Mouse (Mus musculus) lung, postnatal 36 days (tissue): ENCODE results near the gene Mtf1.

Experiments used
- DNase-seq: peaks from one replicate; pipeline ENCODE4 v3.0.0; 2022; ENCODE audit warnings: mixed read lengths

Mtf1 gene

GRCm38 (mm10) chr4:124801552-124802308 lies at the start of gene Mtf1:
Gene Mtf1 (plus strand): TSS chr4:124802104.
- peak; percentile 95 for DNase-seq

GRCm38 (mm10) chr4:124752281-124753199 lies 49.4 kb upstream of the Mtf1 start:
- DNase-seq: peak; percentile 89

GRCm38 (mm10) chr4:124755526-124755925 lies 46.4 kb upstream of the Mtf1 start:
- DNase-seq: no peak

- peak; percentile 70 for DNase-seq
These were observed 42.5 kb upstream of the Mtf1 start for GRCm38 (mm10) chr4:124759305-124759811.

DNA sequence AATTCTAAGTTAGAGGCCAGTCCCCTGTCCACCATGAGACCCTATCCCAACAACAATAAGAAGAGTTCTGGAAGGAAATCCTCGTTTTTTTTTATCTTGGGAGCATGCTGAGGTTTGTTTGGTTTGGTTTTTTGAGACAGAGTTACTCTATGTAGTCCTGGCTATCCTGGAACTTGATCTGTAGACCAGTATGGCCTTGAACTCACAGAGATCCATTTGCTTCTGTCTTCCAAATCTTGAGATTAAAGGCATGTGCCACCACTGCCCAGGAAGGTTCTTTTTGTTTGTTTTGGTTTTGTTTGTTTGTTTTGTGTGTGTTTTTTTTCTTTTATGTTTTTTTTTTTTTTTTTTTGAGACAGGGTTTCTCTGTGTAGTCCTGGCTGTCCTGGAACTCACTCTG lies 40.7 kb upstream of the Mtf1 start:
- no peak for DNase-seq

GRCm38 (mm10) chr4:124762858-124763452 lies 38.9 kb upstream of the Mtf1 start:
- DNase-seq: no peak

- DNase-seq: peak; percentile 23
These were observed 35.9 kb upstream of the Mtf1 start for GRCm38 (mm10) chr4:124765802-124766565.

DNA sequence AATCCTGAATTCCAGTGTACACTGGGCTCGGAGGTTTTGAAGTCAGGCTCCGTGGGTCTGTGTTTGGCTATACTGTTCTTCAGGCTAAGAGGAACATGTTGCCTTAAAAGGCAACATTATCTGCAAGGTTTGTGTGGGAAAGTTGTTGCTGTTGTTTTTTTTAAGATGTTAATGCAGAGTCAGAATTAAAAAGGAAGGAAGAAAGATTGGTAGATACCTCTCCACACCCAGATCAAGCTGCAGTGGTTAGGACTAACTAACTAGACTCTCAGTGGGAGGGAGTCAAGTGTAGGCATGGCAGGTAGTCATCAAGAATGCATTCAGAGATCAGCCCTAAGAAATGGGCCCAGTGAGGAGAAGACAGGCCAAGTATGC lies 35.4 kb upstream of the Mtf1 start:
- no peak for DNase-seq

GRCm38 (mm10) chr4:124768963-124769591 lies 32.8 kb upstream of the Mtf1 start:
- DNase-seq: no peak

- DNase-seq: no peak
These were observed 31.3 kb upstream of the Mtf1 start for GRCm38 (mm10) chr4:124770624-124771023.

GRCm38 (mm10) chr4:124772125-124772524 lies 29.8 kb upstream of the Mtf1 start:
- peak; percentile 77 for DNase-seq

- DNase-seq: no peak
These were observed 28.5 kb upstream of the Mtf1 start for GRCm38 (mm10) chr4:124773449-124773848.

DNA sequence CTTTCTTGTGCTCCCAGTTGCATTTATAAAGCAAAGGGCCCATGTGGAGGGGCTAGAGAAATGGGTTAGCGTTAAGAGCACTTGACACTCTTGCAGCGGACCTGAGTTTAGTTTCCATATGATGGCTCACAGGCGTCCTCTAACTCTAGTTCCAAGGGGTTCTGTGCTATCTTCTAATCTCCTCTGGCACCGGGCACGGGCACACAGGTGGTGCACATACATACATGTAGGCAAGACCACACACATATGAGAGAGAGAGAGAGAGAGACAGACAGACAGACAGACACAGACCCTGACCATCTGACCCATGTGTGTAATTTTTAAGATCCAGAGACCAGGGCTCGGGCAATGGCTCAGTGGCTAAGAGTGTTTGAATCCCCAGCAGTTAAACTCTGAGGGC lies 27.9 kb upstream of the Mtf1 start:
- DNase-seq: no peak

DNA sequence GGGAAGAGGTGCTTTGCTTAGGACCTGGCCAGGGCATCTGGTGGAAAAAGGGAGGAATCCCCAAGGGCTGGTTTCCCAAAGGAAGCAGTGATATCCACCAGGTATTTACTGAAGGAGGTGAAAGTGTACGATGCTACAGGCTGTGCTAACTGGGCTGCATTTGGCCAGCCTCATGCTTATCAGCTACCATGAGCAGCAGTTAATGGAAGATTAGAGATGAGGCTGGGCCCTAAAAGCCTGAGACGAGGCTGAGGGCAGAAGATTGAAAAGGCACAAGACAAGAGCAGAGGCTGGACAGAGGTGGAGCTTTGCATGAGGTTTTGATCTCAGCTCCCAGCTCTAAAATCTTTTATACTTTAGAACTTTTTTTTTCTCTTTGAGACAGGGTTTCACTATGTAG lies 27.5 kb upstream of the Mtf1 start:
- DNase-seq: no peak

DNA sequence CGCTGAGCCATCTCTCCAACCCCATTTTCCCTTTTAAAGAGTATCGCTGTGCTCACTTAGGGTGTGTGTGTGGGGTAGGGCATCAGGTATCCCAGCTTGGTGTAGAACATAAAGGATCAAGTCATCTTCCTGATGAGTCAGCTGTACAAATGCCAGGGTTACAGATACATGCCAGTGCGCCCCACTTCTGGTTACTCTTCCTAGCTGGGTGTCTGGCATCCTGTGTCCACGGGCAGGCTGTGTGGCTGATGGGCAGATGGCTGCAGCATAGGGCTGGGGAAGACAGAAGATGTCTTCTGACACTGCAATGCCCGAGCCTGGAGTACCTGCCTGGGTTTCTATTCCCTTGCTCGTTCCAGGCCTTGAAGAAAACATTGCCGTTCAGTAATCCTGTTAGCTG lies 20.5 kb upstream of the Mtf1 start:
- no peak for DNase-seq

DNA sequence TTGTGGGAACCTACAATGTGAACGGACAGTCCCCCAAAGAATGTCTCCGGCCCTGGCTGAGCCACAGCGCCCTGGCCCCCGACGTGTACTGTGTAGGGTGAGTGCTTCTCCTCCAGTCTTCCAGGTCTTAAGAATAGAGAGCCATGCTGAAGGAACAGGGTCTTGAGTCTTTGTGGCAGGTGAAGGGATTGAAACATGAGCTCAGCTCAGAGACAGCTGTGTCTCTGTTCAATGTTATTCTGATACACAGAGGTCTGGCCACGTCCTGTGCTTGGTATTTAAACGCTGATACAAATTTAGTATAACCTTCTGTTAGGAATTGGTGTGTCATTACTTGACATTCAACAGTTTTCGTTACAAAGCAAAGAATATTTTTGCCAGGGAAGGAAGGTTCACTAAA lies 19.5 kb upstream of the Mtf1 start:
- DNase-seq: no peak

DNA sequence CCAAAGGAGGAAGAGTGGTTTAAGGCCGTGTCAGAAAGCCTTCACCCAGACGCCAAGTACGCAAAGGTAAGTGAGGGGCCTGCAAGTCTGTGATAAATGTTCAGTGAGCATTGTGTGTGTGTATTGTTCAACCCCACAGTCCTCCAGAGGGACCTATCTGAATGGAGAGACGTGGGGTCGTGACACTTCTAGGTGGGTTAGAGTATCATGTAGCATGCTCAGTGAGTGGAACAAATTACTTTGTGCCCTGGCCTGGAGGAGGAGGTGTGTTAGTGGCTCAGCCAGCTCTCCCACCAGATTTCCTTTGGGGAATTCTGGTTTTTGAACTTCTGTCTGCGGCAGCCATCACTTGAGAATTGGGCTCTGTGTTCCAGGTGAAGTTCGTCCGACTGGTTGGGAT lies 18.0 kb upstream of the Mtf1 start:
- no peak for DNase-seq

GRCm38 (mm10) chr4:124790013-124790412 lies 11.9 kb upstream of the Mtf1 start:
- no peak for DNase-seq

- DNase-seq: no peak
These were observed 9.8 kb upstream of the Mtf1 start for GRCm38 (mm10) chr4:124792114-124792513.

- DNase-seq: no peak
These were observed 5.8 kb upstream of the Mtf1 start for GRCm38 (mm10) chr4:124796141-124796540.

- no peak for DNase-seq
These were observed 5.0 kb upstream of the Mtf1 start for GRCm38 (mm10) chr4:124796913-124797312.
